Mouse (Mus musculus) left cerebral cortex, adult 2 months (tissue): Measurements from ENCODE around the gene Rtbdn. TPM values are rescaled to one million over a fixed set of nuclear protein-coding genes. Genes with fewer than 3 reads are reported as not detected.

ENCODE experiments used
- DNase-seq, 2 experiments: peaks; one replicate each; pipeline ENCODE4 v3.0.0; 2021 to 2022; ENCODE audit warnings: low spot score in 2 of 2, mixed read lengths in 1 of 2; ENCODE audit errors: extremely low spot score in 1 of 2
- H3K27ac ChIP-seq: fragments of 200-600 bp; 2 replicates; pipeline ENCODE4 v1.8.1; 2022
- H3K4me3 ChIP-seq: fragments of 200-600 bp; 2 replicates; pipeline ENCODE4 v1.8.1; 2022
- CTCF ChIP-seq: fragments of 200-600 bp; IDR thresholded peaks from 2 replicates; pipeline ENCODE4 v1.8.1; 2022; ENCODE audit warnings: antibody characterized with exemption, mild to moderate bottlenecking, moderate library complexity
- intact Hi-C: fragments of 180-260 bp; cut with DNase I; formaldehyde crosslinking; loops from one replicate; pipeline ENCODE4 v1.15.1; 2025
- total RNA-seq, 2 experiments: library from RNA; stranded (reverse); gene quantifications; 2 replicates each; pipeline ENCODE4 v1.2.3; 2021

Rtbdn gene
- total RNA-seq, 2 experiments from 2014 or later = 1.1 to 1.2 TPM

DNA sequence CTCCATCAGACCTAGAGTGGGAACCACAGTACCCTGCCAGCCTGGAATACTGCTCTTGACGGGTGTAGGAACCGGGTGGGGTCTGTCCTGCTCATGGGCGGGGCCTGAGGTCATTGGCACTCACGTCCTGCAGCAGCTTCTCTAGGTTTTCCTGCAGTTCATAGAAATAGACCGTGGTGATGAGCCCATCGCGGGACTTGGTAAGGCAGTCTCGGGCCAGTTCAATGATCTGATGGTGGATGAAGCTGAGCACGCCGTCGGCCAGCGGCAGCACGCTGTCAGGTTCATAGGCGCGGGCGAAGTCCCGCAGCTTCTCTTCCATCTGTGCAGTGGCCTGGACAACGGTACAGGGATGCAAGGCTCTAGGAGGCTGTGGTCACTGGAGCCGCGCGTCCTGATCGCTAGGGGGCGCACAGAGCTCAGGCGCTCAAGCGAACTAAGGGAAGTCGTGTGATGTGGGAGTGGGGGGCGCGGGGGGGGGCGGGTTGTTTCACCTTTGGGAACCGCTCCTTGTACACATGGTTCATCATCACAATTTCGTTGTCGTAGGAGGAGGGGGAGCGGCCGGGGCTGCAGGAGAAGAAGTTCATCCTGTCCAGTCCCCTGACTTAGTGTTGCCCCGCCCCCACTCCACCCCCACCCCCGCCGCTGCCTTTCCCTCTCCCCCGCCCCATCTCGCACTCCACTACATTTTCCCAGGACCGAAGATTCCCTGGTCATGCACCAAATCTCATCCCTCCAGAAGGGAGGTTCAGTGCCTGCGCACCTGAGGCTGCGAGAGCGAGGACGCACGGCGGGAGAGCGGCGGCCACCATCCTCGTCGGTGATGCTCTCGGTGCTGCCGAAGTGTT lies 18.1 kb upstream of the Rtbdn start:
- peak; percentile 71 to 77 for DNase-seq
- peak overlapping the region; percentile 21; the same call in 1 of the 2 replicates for H3K4me3 ChIP-seq
- no peak overlapping the region for H3K27ac ChIP-seq
- intact Hi-C loops = loop anchor here (2.0 kb wide), 1 partner anchor 28 kb away; no protein-coding TSS in a partner anchor
- peak; percentile 71 for TF ChIP-seq CTCF

GRCm38 (mm10) chr8:84930582-84930981 lies 16.2 kb upstream of the Rtbdn start:
- no peak overlapping the region for H3K27ac ChIP-seq
- H3K4me3 ChIP-seq = no peak overlapping the region
- DNase-seq = no peak
- intact Hi-C loops = no loop called here
- no peak for TF ChIP-seq CTCF

- Histone ChIP-seq H3K27ac (no peak overlapping the region), H3K4me3 (peak overlapping the region; percentile 89)
- DNase-seq = peak; percentile 31 to 34
- no peak for TF ChIP-seq CTCF
- intact Hi-C loops = no loop called here
These were observed 12.8 kb upstream of the Rtbdn start for GRCm38 (mm10) chr8:84933767-84934559.

GRCm38 (mm10) chr8:84934860-84935259 lies 11.9 kb upstream of the Rtbdn start:
- TF ChIP-seq CTCF = no peak
- peak; percentile 42 to 46 for DNase-seq
- peak overlapping the region; percentile 40; the same call in 1 of the 2 replicates for H3K27ac ChIP-seq
- H3K4me3 ChIP-seq = peak overlapping the region; percentile 89
- intact Hi-C loops = no loop called here

GRCm38 (mm10) chr8:84935489-84935888 lies 11.3 kb upstream of the Rtbdn start:
- no peak for DNase-seq
- Histone ChIP-seq H3K27ac (peak overlapping the region; percentile 40), H3K4me3 (peak overlapping the region; percentile 89)
- no peak for TF ChIP-seq CTCF
- intact Hi-C loops = no loop called here

- DNase-seq = no peak
- intact Hi-C loops = no loop called here
These were observed 10.5 kb upstream of the Rtbdn start for GRCm38 (mm10) chr8:84936041-84936961.

GRCm38 (mm10) chr8:84936962-84937546 lies 9.7 kb upstream of the Rtbdn start, which contains the start of gene Mast1:
TSS of gene Mast1 (minus strand) at chr8:84937359.
- peak within 1 kb of the TSS; percentile 89 for H3K4me3 ChIP-seq
- peak; percentile 81 to 84 for DNase-seq
- intact Hi-C loops = no loop called here
- peak; percentile 85 for TF ChIP-seq CTCF
- H3K27ac ChIP-seq = peak within 1 kb of the TSS; percentile 91

More at GRCm38 (mm10) chr8:84936041-84936961, 10.5 kb upstream of the Rtbdn start:
- H3K27ac ChIP-seq = peak overlapping the region; percentile 91
- peak overlapping the region; percentile 89 for H3K4me3 ChIP-seq
- TF ChIP-seq CTCF = no peak

GRCm38 (mm10) chr8:84937620-84938485 lies 8.9 kb upstream of the Rtbdn start:
- intact Hi-C loops = no loop called here
- peak overlapping the region; percentile 89 for H3K4me3 ChIP-seq
- DNase-seq = no peak
- no peak for TF ChIP-seq CTCF
- H3K27ac ChIP-seq = no peak overlapping the region

- intact Hi-C loops = no loop called here
- no peak overlapping the region for H3K27ac ChIP-seq
- no peak for TF ChIP-seq CTCF
- DNase-seq = no peak
- no peak overlapping the region for H3K4me3 ChIP-seq
These were observed 3.1 kb upstream of the Rtbdn start for GRCm38 (mm10) chr8:84943699-84944098.
